Mouse (Mus musculus): ENCODE measurements at regions not wholly inside any gene's neighbourhood (a gene's known extent, or its start where the extent isn't known, plus 50 kb on each side); places are given as distances from the start of the nearest gene placed in this dataset.
A peak's percentile ranks its signal among the peaks of the same experiment; 100 is the strongest.

GRCm38 (mm10) chr14:89405011-89405712 lies 934.0 kb upstream of the Pcdh20 start:
- Histone ChIP-seq H3K27me3 (ENCODE audit: insufficient read depth, low read length) (no peaks in the 10 kb centered on the region), H3K9me3 (replicated peaks; ENCODE audit: low read length) (no peaks in the 10 kb centered on the region), H3K4me1 (replicated peaks; ENCODE audit: insufficient read depth, low read length) (no peaks in the 10 kb centered on the region), H3K36me3 (ENCODE audit: insufficient read depth, low read length) (no peaks in the 10 kb centered on the region), H3K4me3 (replicated peaks; ENCODE audit: low read depth, low read length) (no peak overlapping the region), H3K9ac (ENCODE audit: low read depth, low read length) (no peak overlapping the region), H3K27ac (no peak overlapping the region), H3K4me2 (ENCODE audit: low read length) (no peak overlapping the region)
- 82% methylated on average over 3 of the region's 3 CpGs for WGBS
- no peak for DNase-seq (ENCODE audit: low spot score)
- no peak for ATAC-seq (replicated peaks; ENCODE audit: low FRiP score, low read depth)
- TF ChIP-seq CTCF (IDR thresholded peaks at IDR 0.05; ENCODE audit: low read depth), result no peak

DNA sequence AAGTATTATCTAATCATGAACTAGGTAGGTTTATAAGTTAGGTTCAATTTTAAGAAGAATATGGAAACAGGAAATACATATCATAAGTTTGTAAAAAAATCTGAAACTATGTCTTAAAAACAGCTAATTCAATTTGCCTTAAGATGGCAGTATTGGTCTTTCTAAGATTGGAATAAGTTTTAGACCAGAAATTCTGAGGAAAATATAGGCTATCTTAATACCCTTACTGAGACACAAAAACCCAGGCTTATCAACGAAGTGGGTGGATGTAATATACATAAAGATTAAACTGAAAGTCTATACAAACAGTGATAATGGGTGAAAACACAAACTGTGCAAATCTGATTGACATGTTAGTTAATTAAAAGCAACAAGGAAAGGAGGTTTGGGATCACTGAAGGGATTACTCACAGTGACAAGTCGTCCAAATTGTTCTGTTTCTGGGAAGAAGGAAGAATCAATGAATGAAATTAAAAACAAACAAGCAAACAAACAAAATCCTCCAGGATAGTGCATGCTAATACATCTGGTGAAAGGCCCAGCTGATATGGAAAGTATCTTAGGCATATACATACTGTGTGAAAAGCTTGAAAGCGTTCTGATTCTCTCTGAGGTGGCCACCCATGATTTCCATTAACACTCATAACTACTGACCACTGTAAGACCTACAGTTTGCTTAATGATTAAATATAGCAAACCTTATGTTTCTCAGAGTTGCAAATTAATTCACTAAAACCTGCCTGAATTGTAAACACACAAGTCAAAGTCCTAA lies 931.6 kb upstream of the Pcdh20 start:
- Histone ChIP-seq H3K27me3 (ENCODE audit: insufficient read depth, low read length) (no peaks in the 10 kb centered on the region), H3K9ac (ENCODE audit: low read depth, low read length) (no peak overlapping the region), H3K4me2 (ENCODE audit: low read length) (no peak overlapping the region), H3K9me3 (replicated peaks; ENCODE audit: low read length) (no peaks in the 10 kb centered on the region), H3K4me1 (replicated peaks; ENCODE audit: insufficient read depth, low read length) (no peaks in the 10 kb centered on the region), H3K36me3 (ENCODE audit: insufficient read depth, low read length) (no peaks in the 10 kb centered on the region), H3K4me3 (replicated peaks; ENCODE audit: low read depth, low read length) (no peak overlapping the region), H3K27ac (no peak overlapping the region)
- WGBS, result 47% methylated on average over 3 of the region's 3 CpGs
- ATAC-seq (replicated peaks; ENCODE audit: low FRiP score, low read depth) (no peak), DNase-seq (ENCODE audit: low spot score) (peak; percentile 69)
- TF ChIP-seq CTCF (IDR thresholded peaks at IDR 0.05; ENCODE audit: low read depth), result peak; percentile 58; the same call in 1 of the 2 replicates

GRCm38 (mm10) chr14:89357050-89357749 lies 886.0 kb upstream of the Pcdh20 start:
- H3K4me2 ChIP-seq (ENCODE audit: low read length), result no peak overlapping the region
- no peaks in the 10 kb centered on the region for H3K27me3 ChIP-seq (ENCODE audit: insufficient read depth, low read length)
- TF ChIP-seq CTCF (IDR thresholded peaks at IDR 0.05; ENCODE audit: low read depth), result no peak
- H3K36me3 ChIP-seq (ENCODE audit: insufficient read depth, low read length), result no peaks in the 10 kb centered on the region
- 49% methylated on average over 5 of the region's 5 CpGs for WGBS
- no peak overlapping the region for H3K27ac ChIP-seq
- H3K4me3 ChIP-seq (replicated peaks; ENCODE audit: low read depth, low read length), result no peak overlapping the region
- no peak overlapping the region for H3K9ac ChIP-seq (ENCODE audit: low read depth, low read length)
- H3K9me3 ChIP-seq (replicated peaks; ENCODE audit: low read length), result no peaks in the 10 kb centered on the region
- H3K4me1 ChIP-seq (replicated peaks; ENCODE audit: insufficient read depth, low read length), result no peaks in the 10 kb centered on the region
- no peak for ATAC-seq (replicated peaks; ENCODE audit: low FRiP score, low read depth)
- DNase-seq (ENCODE audit: low spot score), result no peak

- DNase-seq (ENCODE audit: low spot score) (peak; percentile 38), ATAC-seq (replicated peaks; ENCODE audit: low FRiP score, low read depth) (no peak)
- no peak overlapping the region for H3K4me3 ChIP-seq (replicated peaks; ENCODE audit: low read depth, low read length)
- no peak overlapping the region for H3K27ac ChIP-seq
- H3K36me3 ChIP-seq (ENCODE audit: insufficient read depth, low read length), result no peaks in the 10 kb centered on the region
- H3K4me1 ChIP-seq (replicated peaks; ENCODE audit: insufficient read depth, low read length), result no peaks in the 10 kb centered on the region
- peak; percentile 71 for TF ChIP-seq CTCF (IDR thresholded peaks at IDR 0.05; ENCODE audit: low read depth)
- H3K27me3 ChIP-seq (ENCODE audit: insufficient read depth, low read length), result no peaks in the 10 kb centered on the region
- 40% methylated on average over 4 of the region's 4 CpGs for WGBS
- no peak overlapping the region for H3K4me2 ChIP-seq (ENCODE audit: low read length)
- H3K9ac ChIP-seq (ENCODE audit: low read depth, low read length), result no peak overlapping the region
- no peaks in the 10 kb centered on the region for H3K9me3 ChIP-seq (replicated peaks; ENCODE audit: low read length)
Measured at GRCm38 (mm10) chr14:89347972-89348371, 876.8 kb upstream of the Pcdh20 start.

DNA sequence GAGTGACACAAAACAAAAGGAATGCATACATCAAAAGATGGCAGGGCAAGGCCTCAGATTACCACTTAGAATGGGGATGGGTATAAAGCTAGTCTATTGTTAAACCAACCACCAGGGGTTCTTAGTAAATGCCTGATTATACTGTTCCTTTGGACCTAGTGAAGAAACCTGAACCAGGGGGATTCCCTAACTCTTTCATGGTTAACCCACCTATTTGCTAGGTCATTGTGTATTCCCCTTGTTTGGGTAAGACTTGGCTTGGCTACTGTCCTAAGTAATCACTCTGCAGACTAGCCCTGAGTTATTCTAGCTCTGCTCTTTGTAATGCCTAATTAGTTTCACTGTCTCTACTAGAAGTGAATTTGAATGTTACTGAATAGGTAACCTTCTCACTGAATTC lies 853.9 kb upstream of the Pcdh20 start:
- no peak overlapping the region for H3K9ac ChIP-seq (ENCODE audit: low read depth, low read length)
- no peak overlapping the region for H3K27ac ChIP-seq
- H3K4me3 ChIP-seq (replicated peaks; ENCODE audit: low read depth, low read length), result no peak overlapping the region
- H3K27me3 ChIP-seq (ENCODE audit: insufficient read depth, low read length), result no peaks in the 10 kb centered on the region
- no peaks in the 10 kb centered on the region for H3K9me3 ChIP-seq (replicated peaks; ENCODE audit: low read length)
- ATAC-seq (replicated peaks; ENCODE audit: low FRiP score, low read depth) (no peak), DNase-seq (ENCODE audit: low spot score) (no peak)
- no peaks in the 10 kb centered on the region for H3K4me1 ChIP-seq (replicated peaks; ENCODE audit: insufficient read depth, low read length)
- no peak overlapping the region for H3K4me2 ChIP-seq (ENCODE audit: low read length)
- H3K36me3 ChIP-seq (ENCODE audit: insufficient read depth, low read length), result no peaks in the 10 kb centered on the region
- TF ChIP-seq CTCF (IDR thresholded peaks at IDR 0.05; ENCODE audit: low read depth), result no peak

DNA sequence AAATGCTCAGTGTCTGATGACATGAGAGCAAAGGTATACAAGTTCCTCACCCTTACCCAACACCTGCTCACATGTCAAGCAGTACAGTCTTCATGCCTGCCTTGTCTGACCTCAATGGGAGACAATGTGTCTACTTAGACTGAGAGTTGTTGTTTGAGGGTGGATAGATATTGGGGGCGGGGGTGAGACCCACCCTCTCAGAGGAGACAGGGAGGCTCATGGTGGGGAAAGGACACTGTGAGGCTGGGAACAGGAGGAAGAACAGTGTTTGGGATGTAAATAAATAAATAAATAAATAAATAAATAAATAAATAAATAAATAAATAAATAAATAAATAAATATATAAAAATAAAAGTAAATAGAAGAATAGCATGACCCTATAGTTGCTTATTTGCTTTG lies 837.3 kb upstream of the Pcdh20 start:
- Histone ChIP-seq H3K4me1 (replicated peaks; ENCODE audit: insufficient read depth, low read length) (no peaks in the 10 kb centered on the region), H3K4me2 (ENCODE audit: low read length) (no peak overlapping the region), H3K27me3 (ENCODE audit: insufficient read depth, low read length) (no peaks in the 10 kb centered on the region), H3K27ac (no peak overlapping the region), H3K9ac (ENCODE audit: low read depth, low read length) (no peak overlapping the region), H3K9me3 (replicated peaks; ENCODE audit: low read length) (no peaks in the 10 kb centered on the region), H3K36me3 (ENCODE audit: insufficient read depth, low read length) (no peaks in the 10 kb centered on the region), H3K4me3 (replicated peaks; ENCODE audit: low read depth, low read length) (no peak overlapping the region)
- no peak for TF ChIP-seq CTCF (IDR thresholded peaks at IDR 0.05; ENCODE audit: low read depth)
- ATAC-seq (replicated peaks; ENCODE audit: low FRiP score, low read depth) (no peak), DNase-seq (ENCODE audit: low spot score) (no peak)
- WGBS, result 100% methylated on average over 1 of the region's 1 CpGs
